Mouse (Mus musculus) right cerebral cortex, adult 2 months (tissue): ENCODE data around the gene Tgfb3.

Experiments used
- DNase-seq, 2 experiments: peaks; one replicate each; pipeline ENCODE4 v3.0.0; 2021 to 2022; ENCODE audit warnings: low spot score in 2 of 2

Gene Tgfb3

DNA sequence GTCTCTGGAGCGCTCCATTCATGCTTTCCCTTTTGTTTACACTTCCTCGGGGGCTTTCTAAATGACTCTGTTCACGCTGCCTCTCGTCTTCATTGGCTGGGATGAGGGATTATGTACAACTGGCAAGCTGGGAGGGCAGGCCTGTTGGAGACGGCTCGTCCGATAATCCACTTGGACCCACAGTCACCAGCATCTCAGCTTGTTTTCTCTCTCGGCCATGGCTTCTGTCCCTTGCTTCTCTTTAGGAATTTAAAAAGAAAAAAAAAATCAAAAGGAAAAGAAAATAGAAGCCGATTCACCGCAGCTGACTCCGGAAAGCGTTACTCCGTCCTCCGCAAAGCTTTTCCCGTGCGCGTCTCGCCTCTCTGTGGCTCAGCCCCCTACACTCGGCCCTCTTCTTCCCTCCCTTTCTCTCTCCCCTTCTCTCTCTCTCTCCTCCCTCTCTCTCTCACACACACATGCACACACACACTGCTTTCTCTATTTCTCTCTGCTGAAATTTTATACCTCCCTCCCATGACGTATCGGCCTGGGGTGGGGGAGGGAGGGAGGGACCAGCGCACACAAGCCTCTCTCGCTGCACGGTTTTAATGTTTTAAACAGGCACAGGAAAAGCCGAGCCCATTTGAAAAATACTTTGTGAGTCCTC lies at the start of gene Tgfb3:
Gene Tgfb3 (minus strand): TSS at position 489 of the 649 bp plus-strand sequence.
- peak; percentile 54 to 59 for DNase-seq

DNA sequence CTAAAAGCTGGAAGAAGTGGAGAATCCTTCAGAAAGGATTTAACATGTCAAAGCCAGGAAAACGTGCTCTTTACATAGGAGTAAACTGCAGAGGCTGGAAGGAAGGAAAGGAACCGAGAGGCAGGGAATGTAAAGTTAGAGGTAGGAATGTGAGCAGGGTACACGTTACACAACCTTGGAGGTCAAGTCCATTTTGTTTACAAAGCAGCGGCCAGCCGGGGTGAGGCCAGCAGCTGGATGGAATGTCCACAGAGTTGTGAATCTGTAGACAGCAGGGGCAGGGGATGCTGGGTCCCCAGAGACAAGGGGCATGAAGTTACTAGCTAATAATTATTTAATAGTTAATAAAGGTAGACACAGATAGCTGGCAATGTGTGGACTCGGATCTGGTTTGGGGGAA lies 49.3 kb upstream of the Tgfb3 start:
- DNase-seq, result no peak

DNA sequence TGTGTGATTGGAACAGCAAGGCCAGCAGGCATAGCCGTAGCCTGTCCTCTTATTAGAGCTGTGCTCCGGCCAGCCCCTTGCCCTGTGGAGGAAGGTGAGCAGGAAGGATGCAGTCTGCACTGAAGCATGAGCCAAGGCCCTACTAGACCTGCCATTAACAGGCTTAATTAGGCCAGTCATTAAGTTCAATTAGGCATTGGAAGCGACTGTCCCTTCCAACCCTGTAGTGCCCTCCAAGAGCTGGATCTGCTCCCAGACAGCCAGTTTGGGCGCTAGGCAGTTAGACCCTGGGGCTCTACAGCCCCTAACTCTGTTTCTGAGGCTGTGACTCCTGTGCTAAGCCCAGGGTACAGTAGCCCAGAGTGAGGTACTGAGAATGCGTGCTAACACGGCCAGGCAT lies 45.2 kb upstream of the Tgfb3 start:
- DNase-seq, result no peak

DNA sequence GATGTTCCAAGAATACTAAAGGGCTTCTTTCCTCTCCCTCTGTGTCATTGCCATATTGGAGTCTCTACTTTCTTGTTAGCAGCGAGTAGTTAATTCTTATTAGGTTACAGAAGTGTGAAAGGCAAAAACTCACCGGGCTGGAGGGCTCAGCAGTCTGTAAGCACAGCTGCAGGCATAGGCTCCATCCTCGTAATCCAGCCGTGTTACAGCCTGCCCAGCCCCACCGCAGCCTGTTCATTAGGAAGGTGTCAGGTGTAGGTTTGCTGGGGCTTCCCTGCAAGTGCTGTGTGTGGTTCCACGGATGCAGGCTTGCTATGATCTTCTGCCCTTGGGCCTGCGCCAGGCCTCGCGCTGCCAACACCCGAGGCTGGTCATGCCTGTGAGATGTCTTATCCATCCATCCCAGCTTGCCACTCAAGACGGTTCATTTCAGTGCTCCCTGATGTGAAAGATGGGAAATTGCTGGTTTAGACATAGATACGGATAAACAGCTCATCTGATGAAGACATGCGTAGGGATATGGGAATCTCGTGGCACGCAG lies 37.5 kb upstream of the Tgfb3 start:
- DNase-seq, result no peak

DNA sequence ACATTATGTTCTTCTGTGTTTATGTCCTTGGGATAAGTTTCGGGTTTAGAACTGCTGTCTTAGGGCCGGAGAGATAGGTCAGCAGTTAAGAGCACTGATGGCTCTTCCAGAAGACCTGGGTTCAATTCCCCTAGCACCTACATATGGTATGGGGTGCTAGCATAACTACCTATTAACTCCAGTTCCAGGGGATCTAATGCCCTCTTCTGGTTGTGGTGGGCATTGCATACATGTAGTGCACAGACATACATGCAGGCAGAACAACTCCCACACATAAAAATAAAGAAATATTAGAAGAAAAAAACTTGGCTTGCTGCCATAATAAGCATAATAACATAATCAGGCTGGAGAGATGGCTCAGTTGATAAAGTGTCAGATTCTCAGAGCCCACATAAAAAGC lies 31.8 kb upstream of the Tgfb3 start:
- DNase-seq, result no peak

DNA sequence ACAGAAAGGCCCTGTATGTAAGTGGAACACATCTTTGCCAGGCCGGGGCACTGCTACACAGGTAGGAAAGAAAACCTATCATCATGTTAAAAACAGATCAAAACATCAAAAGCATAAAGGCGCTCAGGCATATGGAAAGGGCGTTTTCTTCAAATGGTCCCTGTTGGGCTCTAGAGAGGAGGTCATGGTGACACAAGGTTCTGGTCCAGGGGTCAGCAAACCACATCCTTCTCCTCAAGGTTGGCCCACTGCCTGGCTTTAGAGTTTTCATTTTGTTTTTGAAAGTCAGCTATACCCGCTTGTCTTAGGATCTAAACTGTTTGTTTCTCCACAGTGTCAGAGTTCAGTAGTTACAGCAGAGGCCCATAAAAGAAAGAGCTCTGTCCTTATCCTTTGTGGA lies 30.7 kb upstream of the Tgfb3 start:
- DNase-seq, result no peak

DNA sequence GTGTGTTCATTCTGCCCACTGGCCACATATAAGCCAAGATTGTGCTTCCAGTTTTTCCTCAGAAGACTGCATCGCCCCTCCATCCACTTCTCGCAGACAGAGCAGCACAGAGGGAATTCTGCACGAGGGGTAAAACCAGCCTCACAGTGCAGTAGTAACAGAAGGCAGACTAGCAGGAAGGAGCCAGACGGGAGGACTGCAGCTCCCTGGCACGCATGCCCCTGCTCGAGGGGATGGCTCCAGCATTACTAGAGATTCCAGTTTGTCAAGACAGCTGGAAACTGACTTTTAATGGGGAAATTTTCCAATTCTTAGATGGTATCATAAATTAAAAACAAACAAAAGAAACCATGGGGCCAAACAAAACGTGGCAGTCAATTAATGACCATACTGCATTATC lies 28.8 kb upstream of the Tgfb3 start:
- no peak for DNase-seq

DNA sequence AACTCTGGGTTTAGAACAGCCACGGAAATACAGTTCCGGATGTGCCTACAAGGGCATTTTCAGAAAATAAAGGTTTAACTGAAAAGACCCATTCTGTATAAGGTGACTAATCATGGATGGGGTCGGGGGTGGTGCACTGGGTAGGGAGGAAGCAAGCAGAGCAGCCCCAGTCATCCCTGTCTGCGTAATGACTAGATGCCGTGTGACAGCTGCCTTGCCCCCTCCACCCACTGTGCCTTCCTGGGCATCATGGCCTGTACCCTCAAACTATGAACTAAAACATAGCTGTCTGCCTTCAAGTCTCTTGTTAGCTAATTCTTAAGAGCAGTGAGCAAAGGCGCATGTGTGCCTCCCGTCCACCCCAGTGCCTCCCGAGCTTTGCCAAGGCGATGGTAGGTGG lies 27.2 kb upstream of the Tgfb3 start:
- no peak for DNase-seq

DNA sequence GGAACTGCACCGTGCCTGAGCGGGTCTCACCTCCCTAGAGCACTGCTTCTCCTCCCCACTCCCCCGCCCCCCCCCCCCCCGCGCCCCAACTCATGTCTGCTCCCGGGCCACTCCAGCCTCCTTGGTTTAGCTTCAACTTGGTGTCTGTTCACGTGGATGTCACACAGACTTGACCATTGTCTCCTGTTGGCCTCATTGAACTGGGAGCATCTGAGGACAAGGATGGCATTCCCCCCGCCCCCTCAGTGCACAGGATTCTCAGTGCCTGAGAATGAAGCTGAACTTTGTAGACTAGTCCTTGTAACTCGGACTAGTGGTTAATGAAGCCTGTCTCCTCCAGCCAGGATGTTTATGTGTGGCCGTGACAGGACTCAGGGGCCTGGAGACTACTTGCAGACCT lies 26.7 kb upstream of the Tgfb3 start:
- DNase-seq, result no peak

DNA sequence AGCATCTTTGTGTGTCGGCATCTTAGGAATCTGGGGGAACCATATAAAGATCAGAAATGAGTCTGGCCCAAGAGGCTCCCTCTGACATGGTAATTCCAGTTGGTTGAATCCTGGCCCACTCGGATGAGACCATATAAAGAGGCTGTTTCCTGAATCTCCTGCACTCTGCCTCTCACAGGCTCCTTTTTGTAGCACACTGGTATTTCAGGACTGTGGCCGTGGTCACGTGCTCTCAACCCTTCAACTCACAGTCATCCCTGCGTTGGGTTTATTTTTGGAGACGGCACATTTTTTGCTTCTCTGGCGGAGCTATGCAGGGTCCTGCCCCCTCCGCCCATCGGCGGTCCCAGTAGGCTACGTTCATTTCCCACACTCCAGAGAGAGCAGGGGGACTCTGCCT lies 25.5 kb upstream of the Tgfb3 start:
- no peak for DNase-seq

DNA sequence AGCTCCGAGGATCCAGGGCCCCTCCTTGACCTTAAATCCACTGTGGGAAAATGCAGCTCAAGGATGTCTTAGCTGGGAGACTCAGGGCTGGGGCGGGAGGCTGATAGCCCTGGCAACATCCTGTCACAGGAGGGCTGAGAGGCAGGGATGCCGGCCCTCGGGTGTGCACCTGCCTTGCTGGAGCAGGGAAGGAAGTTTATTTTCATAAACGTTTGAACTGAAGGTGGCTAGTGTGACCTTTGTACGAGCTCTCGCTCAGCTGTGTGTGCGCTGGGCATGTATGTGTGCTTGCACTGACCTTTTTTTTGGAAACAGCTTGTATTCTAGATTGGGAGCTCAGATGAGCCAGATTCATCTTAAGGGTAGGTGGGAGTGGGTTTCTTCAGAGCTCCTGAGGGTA lies 25.0 kb upstream of the Tgfb3 start:
- no peak for DNase-seq

DNA sequence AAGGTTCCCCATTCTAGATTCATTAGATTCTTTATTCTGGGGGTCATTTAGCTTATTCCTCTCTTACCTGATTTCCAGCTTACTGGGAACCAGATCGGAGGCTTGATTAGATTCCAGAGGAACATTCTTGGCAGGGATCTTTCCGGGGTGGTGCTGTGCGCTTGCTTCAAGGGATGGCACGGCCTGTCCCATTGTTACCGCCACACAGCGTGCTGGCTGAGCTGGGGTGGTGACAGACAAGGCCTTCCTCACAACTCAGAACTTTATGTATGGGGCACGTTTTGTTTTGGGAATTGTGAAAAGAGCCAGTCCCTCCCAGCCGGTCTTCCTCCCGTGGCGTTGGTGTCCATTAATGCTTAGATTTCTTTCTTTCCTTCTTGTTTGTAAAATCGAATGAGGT lies 24.6 kb upstream of the Tgfb3 start:
- DNase-seq, result no peak

DNA sequence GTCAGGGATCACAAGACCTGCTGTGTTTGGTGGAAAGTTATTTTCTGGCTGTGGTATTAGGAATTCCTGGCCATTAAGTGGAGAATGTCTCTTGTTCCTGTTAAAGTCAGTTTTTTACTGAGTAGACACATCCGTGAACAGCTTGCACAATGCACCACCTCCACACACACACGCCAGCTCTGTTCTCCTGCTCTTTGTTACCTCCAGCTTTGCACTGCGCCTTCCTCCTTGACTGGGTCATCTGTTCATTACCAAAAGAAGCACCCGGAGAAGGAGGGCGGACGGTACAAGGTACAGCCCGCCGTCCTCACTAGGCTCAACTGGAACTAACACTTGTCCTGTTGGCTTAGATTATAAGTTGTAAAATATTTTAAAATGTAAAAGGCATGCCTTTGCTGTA lies 23.8 kb upstream of the Tgfb3 start:
- no peak for DNase-seq

DNA sequence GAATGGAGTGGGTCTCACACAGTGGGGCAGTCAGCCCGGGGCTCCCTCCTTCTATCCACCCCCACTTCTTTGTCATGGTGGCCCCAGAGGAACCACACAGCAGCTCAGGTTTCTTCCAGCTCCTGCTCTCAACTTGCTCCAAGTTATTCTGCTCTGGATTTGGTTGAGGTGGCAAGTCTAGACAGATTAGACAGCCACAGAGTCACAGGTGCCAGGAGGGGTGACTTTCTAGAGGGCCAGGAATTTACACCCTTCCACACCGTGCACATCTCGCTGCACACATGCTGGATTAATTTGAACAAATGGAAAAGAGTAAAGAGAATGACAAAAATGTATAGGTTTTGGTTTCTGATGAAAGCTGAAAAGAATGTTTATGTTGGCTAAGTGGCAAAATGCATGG lies 21.9 kb upstream of the Tgfb3 start:
- DNase-seq, result no peak

DNA sequence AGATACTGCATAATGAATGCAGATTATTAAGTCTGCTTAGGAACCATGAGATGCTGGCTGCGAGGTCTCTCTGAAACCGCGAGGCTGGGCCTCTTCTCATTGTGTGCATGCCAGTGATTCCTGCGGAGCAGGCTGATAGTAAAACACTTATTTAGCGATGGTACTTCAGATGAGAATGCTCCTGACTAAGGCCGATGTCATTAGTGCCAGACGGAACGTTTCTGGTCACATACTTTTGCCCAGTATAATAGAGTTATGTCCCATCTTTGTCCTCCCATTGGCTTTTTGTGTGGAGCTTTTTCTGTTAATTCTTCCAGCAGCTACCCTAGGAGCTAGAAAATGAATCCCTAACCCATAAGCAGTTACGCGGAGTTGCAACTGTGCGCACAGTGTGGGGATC lies 18.9 kb upstream of the Tgfb3 start:
- DNase-seq, result no peak

DNA sequence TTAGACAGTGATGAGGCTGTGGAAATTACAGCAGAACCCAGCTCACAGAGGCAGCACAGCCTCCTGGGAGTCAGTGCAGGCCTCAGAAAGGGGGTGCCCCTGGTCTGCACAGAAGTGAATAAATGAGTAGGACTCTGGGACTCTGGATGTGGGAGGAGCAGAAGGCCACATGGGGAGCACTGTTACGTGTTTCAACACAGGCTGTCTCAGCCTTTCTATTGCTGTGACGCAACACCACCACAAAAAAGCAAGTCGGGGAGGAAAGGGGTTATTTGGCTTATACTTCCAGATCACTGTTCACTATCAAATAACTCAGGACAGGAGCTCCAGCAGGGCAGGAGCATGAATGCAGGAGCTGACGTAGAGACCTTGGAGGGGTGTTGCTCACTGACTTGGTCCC lies 17.0 kb upstream of the Tgfb3 start:
- DNase-seq, result no peak

DNA sequence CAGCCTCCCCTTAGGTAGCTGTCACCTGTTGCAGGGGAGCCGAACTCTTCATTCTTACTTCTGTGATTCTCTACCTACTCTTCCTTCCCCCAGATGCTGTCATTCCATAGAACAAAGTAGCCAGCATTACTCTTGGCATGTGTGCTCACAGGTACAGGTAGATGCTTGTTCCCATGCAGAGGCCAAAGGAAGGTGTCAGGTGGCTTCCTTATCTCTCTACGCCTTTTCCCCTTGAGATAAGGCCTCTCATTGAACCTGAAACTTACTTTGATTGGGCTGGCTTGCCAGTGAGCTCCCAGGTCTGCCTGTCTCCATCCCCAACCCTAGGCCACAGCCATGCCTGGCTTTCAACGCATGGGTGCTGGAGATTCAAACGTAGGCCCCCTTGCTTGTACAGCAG lies 15.2 kb upstream of the Tgfb3 start:
- no peak for DNase-seq

DNA sequence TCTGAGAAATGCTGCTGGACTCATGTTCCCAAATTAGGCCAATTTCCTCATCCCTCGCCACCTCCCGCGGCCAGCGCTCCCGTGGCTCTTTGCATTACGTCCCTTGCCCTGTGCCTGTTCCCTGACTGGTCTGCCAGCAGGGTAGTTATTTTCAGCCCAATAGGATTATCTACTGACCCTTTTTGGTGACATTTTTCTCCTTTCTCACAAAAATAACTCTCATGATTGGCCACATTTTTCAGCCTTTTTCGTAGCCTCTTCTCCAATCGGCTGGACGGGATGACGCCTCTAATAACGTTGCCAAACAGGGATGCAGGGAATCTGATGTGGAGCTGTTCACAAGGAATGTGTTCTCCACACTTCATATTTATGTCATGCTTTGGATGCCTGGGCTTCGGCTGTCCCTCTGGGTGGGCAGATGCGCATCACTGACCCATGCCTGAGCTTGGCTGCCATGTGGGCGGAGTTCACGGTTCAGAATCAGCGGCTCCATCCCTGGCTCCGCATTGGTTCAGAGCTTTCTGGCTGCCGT lies 12.8 kb upstream of the Tgfb3 start:
- no peak for DNase-seq

DNA sequence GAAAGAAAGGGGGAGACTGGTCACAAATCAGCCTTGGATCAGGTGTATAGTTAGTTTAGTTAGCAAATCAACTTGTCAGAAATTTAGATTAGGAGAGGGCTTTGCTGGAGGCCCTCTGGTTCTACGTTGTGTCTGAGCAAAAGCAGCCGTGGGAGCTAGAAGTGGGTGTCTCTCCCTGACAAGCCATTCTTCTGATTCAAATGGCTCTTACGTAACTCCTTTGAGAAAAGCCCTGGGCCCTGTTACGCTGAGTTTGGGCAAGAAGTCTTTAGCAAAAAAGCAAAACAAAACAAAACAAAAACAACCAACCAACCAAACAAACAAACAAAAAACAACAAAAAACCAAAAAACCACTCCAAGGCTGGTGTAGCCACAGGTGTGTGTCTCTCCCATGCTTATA lies 11.9 kb upstream of the Tgfb3 start:
- peak in 1 of 2 experiments; percentile 26 for DNase-seq

DNA sequence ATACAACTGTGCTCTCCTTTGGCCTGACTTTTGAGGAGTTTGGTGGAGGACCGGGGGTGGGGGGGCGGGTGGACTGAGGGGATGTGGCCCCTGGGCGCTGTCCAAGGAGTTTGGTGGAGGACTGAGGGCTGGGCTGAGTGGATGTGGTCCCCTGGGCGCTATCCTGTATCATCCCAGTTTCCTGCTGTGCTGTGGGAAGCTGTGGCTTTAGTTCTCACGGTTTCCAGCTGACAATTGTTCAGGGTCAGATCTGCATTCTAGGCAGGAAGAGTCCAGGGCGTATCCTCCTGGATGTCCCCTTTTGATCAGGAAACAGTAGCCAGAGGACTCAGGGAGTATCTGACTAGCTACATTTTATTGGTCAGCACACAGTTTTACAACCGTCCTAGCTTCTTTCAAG lies 9.2 kb upstream of the Tgfb3 start:
- DNase-seq, result no peak

DNA sequence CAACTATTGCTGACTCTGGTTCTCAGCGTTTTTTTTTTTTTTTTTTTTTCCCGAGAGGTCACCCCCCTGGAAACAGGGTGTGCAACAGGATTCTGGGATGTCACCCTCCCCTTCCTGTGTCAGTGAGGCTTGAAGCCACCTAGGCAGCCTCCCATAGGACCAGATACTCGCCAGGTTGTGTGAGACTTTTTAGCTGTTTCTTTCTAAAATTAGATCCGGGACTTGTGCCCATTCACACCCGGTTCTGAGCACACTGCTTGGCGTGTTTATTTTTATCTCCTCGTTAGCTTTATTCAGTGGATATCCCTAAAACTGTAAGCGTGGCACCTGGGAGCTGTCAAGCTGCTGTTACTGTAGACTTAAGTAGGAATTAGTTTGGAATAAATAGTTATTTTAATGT lies 7.7 kb upstream of the Tgfb3 start:
- DNase-seq, result peak; percentile 25 to 33

DNA sequence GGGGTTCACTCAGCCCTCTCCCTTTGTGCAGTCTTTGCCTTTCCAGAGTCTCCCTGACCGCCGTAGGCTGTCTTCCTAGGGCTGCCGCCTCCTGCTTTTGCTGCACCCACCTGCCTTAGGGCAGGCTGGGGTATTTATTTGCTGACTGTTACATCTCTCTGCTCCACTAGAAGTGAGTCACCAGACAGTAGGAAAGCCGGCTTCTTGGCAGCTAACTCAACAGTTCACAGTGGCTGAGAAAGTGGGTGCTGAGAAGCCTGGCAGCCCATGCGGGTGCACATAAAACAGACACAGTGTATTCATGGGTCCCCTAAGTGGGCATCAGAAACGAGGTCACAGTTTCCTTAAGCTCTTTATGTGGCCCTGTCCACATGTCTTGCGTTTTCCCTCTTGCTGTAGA lies 7.0 kb upstream of the Tgfb3 start:
- DNase-seq, result peak; percentile 64 to 66

DNA sequence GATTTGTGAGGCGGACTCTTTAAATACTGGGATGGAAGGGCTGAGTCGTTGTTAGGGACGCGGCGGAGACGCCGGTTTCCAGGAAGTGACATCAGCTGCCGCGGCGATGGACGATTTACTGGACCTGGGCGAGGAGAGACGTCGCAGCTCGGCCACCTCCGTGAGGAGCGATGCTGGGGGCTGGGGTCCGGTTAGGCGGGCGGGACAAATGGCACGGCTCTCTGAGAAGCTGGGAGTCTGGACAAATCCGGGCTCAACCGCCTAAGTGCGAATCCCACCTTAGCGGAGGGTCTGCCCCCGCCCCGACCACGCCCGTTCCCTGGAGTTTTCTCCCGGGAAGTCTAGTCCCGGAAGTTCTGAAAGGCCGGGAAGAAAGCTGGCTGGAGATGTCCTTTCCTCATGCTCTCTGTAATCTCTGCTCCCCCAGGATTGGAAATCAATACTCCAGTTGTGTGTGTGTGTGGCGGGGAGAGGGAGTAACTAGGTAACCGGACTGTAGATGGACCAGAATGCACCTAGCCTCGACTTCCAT lies 3.7 kb upstream of the Tgfb3 start, which contains the start of gene Ift43:
Gene Ift43 (plus strand): TSS at position 61 of the 532 bp plus-strand sequence.
- peak; percentile 84 to 89 for DNase-seq
